Mouse (Mus musculus) limb, embryonic 10.5 days (tissue): ENCODE results near the gene Igf2bp2. TPM values are rescaled to one million over a fixed set of nuclear protein-coding genes. Genes with fewer than 3 reads are reported as not detected.

ENCODE experiments used
- DNase-seq: peaks from one replicate; pipeline ENCODE4 v3.0.0-alpha.2; 2017; ENCODE audit warnings: low spot score
- H3K27ac ChIP-seq: fragments of 300-500 bp; sonication (generic); 2 replicates; pipeline ENCODE4 v1.5.1; 2016; ENCODE audit warnings: mild to moderate bottlenecking
- H3K27me3 ChIP-seq: fragments of 300-500 bp; sonication (generic); 2 replicates; pipeline ENCODE4 v1.6.1; 2016; ENCODE audit warnings: low read depth, mild to moderate bottlenecking; ENCODE audit not compliant: poor library complexity, severe bottlenecking
- H3K36me3 ChIP-seq: fragments of 300-500 bp; sonication (generic); 2 replicates; pipeline ENCODE4 v1.6.1; 2016; ENCODE audit warnings: mild to moderate bottlenecking, moderate library complexity
- H3K4me1 ChIP-seq: fragments of 300-500 bp; sonication (generic); 2 replicates; pipeline ENCODE4 v1.6.1; 2016
- H3K4me3 ChIP-seq: fragments of 300-500 bp; sonication (generic); 2 replicates; pipeline ENCODE4 v1.5.1; 2016; ENCODE audit warnings: mild to moderate bottlenecking, moderate library complexity
- H3K9me3 ChIP-seq: fragments of 300-500 bp; sonication (generic); replicated peaks from 2 replicates; pipeline ENCODE4 v1.6.1; 2016; ENCODE audit warnings: mild to moderate bottlenecking
- WGBS: fragments of 180-500 bp; shearing (Covaris S2); methylation state at CpG from one replicate; pipeline ENCODE4 v1.1.7; 2016; 5-methylcytosine and 5-hydroxymethylcytosine counted together
- polyA plus RNA-seq: library from polyadenylated mRNA; unstranded; fragments of >200 nt; fragmentation: Nextera tagmentation; extraction: Ambion mirVana; gene quantifications from 2 replicates; pipeline ENCODE4 v1.2.1, GENCODE M21; 2016

Gene Igf2bp2
- polyA plus RNA-seq, 1 experiment from 2014 or later = 203 TPM

DNA sequence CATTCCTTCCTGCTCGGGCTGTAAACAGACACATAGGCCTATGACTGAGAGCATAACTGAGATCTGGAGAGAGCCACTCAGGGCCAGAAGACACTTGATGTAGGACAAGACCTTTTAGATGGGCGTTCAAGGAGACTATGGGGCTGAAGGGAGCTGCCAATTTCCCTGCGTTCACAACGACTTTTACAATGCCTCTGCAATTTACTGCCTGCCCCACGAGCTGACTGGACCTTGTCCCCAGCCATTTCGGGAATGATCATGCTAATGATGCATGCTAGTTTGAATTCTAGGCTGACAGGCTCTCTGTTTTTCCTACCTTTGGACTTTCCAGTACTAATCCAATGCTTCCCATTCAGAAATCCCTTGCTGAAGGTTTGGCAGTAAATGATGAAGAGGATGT, 22.2 kb downstream of the Igf2bp2 start:
- H3K27ac ChIP-seq = no peak overlapping the region
- peaks cover 41% of the 10 kb centered on the region for H3K36me3 ChIP-seq
- no peaks in the 10 kb centered on the region for H3K9me3 ChIP-seq
- no peak for DNase-seq
- H3K4me3 ChIP-seq = no peak overlapping the region
- H3K4me1 ChIP-seq = peaks cover 10% of the 10 kb centered on the region; the same call in 1 of the 2 replicates
- WGBS = 75% methylated on average over 6 of the region's 6 CpGs
- no peaks in the 10 kb centered on the region for H3K27me3 ChIP-seq

DNA sequence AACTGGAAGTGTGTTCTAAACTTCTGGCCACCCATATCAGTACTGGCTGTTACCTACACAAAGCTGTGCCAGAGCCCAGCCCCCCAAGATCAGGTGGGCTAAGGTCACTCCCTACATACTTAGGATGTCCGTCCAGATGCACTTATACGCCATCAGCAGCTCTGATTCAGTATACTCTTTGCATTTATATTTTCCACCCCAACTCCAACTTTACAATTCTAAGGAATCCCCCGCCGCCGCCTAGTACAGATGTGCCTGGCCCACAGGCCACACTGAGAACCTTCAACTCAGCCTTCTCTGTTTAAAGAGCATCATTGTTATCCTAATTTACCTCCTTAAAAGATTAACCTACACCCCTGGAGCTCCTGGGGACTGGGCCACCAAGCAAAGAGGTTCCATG, 23.3 kb downstream of the Igf2bp2 start:
- Histone ChIP-seq H3K9me3 (no peaks in the 10 kb centered on the region), H3K4me3 (no peak overlapping the region), H3K4me1 (peaks cover 10% of the 10 kb centered on the region; the same call in 1 of the 2 replicates), H3K27me3 (no peaks in the 10 kb centered on the region), H3K27ac (no peak overlapping the region), H3K36me3 (peaks cover 33% of the 10 kb centered on the region)
- DNase-seq = no peak
- WGBS = 93% methylated on average over 5 of the region's 5 CpGs

DNA sequence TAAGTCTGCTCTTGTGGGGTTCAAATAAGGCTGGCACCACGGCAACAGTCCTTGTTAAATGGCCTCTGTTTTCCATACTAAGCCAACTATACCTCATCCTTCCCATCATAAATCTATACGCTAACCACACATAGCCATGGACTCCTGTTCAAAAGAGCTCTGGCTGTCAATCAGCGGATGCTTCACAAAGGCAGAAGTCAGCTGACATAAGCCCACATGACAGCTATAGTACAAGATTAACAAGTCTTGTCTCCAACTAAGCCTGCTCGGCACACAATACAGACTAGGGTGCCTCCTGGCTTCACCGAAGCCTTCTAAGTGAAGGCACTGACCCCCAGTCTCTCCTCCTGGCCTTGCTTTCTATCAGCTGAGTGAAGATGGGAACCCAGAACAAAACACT, 26.9 kb downstream of the Igf2bp2 start:
- peaks cover 5% of the 10 kb centered on the region; the same call in 1 of the 2 replicates for H3K36me3 ChIP-seq
- DNase-seq = no peak
- 93% methylated on average over 5 of the region's 5 CpGs for WGBS
- H3K27ac ChIP-seq = no peak overlapping the region
- no peaks in the 10 kb centered on the region for H3K9me3 ChIP-seq
- H3K27me3 ChIP-seq = no peaks in the 10 kb centered on the region
- H3K4me1 ChIP-seq = peaks cover 13% of the 10 kb centered on the region
- no peak overlapping the region for H3K4me3 ChIP-seq

DNA sequence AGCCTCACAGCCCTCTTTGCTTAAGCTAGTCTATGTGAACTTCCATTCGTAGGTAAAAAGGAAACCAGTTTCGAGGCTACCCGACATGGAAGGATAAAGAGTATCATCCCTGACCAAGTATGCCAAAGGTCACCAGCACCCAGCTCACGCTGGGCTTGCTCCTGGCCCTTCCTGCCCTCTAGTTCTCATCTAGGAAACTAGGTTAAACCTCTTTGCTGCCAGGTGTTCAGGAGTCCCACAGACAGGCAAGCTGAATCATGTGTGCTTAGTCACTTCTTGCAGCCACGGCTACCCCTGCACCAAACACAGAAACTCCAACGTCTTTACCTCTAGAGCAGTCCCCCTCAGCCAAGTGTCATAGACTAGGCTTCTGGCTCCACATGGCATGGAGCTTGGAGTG, 31.8 kb downstream of the Igf2bp2 start:
- H3K27ac ChIP-seq = no peak overlapping the region
- no peak overlapping the region for H3K4me3 ChIP-seq
- no peak for DNase-seq
- H3K27me3 ChIP-seq = no peaks in the 10 kb centered on the region
- H3K36me3 ChIP-seq = peaks cover 21% of the 10 kb centered on the region
- H3K9me3 ChIP-seq = no peaks in the 10 kb centered on the region
- 86% methylated on average over 6 of the region's 6 CpGs for WGBS
- peaks cover 4% of the 10 kb centered on the region for H3K4me1 ChIP-seq

DNA sequence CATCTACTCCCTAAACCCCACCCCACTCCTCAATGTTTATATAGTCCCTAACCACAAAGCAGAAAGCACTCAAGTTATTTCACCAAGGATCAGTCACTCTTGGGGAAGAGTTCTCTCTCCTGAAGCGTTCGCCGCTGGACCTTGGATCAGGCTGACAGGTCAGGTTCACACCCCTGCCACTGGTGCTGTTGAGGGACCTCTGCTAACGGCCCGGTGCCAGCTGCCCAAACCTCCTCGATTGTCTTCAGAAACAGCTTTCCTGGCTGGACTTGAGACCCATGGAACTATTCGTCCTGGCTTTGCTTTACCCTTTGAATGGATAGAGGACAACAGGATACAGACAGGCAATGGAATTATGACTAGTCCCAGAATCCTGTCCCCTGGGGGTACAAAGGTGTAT, 33.6 kb downstream of the Igf2bp2 start:
- H3K4me1 ChIP-seq = peaks cover 10% of the 10 kb centered on the region
- H3K27ac ChIP-seq = no peak overlapping the region
- H3K27me3 ChIP-seq = no peaks in the 10 kb centered on the region
- H3K36me3 ChIP-seq = peaks cover 21% of the 10 kb centered on the region
- H3K4me3 ChIP-seq = no peak overlapping the region
- 89% methylated on average over 7 of the region's 7 CpGs for WGBS
- H3K9me3 ChIP-seq = no peaks in the 10 kb centered on the region
- no peak for DNase-seq

DNA sequence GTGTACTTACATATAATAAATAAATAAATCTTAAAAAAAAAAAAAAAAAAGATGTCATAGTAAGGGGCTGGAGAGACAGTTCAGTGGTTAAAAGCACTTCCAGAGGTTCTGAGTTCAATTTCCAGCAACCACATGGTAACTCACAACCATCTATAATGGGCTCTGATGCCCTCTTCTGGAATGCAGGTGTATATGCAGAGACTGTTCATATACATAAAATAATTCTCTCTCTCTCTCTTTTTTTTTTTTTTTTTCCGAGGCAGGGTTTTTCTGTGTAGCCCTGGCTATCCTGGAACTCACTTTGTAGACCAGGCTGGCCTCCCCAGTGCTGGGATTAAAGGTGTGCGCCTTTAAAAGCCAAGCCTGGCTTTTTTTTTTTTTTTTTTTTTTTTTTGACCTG, 34.5 kb downstream of the Igf2bp2 start:
- no peak overlapping the region for H3K4me3 ChIP-seq
- 87% methylated on average over 2 of the region's 2 CpGs for WGBS
- H3K27ac ChIP-seq = no peak overlapping the region
- no peak for DNase-seq
- H3K36me3 ChIP-seq = peaks cover 21% of the 10 kb centered on the region
- no peaks in the 10 kb centered on the region for H3K9me3 ChIP-seq
- peaks cover 15% of the 10 kb centered on the region for H3K4me1 ChIP-seq
- H3K27me3 ChIP-seq = no peaks in the 10 kb centered on the region

DNA sequence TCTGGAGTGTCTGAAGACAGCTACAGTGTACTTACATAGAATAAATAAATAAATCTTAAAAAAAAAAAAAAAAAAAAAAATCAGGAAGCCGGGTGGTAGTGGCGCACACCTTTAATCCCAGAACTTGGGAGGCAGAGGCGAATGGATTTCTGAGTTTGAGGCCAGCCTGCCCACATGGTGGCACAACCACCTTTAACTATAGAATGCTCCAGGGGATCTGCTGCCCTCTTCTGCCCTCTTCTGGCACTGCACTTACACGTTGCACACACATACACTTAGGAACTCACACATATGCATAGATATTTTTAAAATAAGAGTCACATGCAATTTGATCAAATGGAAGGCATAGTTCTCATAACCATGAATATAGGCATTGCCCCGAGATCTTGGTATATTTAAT, 35.3 kb downstream of the Igf2bp2 start:
- WGBS = 93% methylated on average over 5 of the region's 5 CpGs
- Histone ChIP-seq H3K4me1 (peaks cover 13% of the 10 kb centered on the region), H3K4me3 (no peak overlapping the region), H3K36me3 (peaks cover 21% of the 10 kb centered on the region), H3K27ac (no peak overlapping the region), H3K27me3 (no peaks in the 10 kb centered on the region), H3K9me3 (no peaks in the 10 kb centered on the region)
- DNase-seq = no peak

DNA sequence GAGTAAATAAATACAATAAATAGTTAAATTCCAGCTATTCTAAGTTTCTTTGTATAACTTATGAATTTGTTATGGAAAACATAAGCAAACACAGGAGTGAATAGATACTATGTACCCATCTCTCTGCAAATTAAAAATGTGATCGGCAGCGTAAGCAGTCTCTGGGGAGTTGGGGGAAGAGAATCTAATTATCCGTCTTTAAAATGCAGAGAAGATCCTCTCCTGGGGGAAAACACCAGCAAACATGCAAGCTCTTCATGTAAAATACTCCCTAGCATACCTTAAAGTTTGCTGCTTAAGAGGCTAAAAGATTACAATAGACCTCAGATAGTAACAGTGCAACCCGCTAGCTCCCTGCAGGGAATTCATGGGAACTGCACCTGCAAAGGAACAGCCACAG, 36.2 kb downstream of the Igf2bp2 start:
- Histone ChIP-seq H3K27me3 (no peaks in the 10 kb centered on the region), H3K36me3 (peaks cover 21% of the 10 kb centered on the region), H3K27ac (no peak overlapping the region), H3K4me3 (no peak overlapping the region), H3K4me1 (peaks cover 11% of the 10 kb centered on the region), H3K9me3 (no peaks in the 10 kb centered on the region)
- DNase-seq = no peak
- 97% methylated on average over 4 of the region's 4 CpGs for WGBS

DNA sequence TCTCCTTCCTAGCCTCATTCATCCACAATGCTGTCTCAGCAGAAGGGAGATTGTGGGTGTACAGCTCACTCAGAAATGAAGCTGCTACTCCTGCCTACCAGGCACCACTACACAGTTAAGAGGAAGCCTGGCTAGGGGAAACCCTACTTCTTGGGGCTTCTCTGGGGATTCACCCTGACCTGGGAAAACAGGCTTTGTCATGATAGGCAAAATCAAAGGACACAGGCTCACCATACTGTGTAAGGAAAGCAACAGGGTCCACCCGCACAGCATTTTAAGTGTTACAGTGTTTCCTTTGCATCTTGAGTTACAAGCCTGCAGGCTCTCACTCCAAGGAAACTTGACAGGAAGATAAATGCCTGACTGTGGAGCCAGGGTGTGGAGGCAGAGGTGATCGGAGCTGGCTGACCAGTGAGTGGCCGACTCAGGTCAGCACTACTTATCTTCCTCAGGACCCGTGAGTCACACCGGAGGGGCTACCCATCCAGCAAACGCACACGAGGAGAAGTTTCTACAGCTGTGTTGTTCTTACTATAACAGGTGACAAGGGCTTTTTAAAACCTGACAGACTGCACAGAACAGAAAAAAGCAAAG, 38.7 kb downstream of the Igf2bp2 start:
- H3K4me1 ChIP-seq = peaks cover 11% of the 10 kb centered on the region
- no peaks in the 10 kb centered on the region for H3K9me3 ChIP-seq
- no peaks in the 10 kb centered on the region for H3K27me3 ChIP-seq
- peaks cover 33% of the 10 kb centered on the region for H3K36me3 ChIP-seq
- 44% methylated on average over 7 of the region's 7 CpGs for WGBS
- no peak overlapping the region for H3K27ac ChIP-seq
- DNase-seq = no peak
- no peak overlapping the region for H3K4me3 ChIP-seq

DNA sequence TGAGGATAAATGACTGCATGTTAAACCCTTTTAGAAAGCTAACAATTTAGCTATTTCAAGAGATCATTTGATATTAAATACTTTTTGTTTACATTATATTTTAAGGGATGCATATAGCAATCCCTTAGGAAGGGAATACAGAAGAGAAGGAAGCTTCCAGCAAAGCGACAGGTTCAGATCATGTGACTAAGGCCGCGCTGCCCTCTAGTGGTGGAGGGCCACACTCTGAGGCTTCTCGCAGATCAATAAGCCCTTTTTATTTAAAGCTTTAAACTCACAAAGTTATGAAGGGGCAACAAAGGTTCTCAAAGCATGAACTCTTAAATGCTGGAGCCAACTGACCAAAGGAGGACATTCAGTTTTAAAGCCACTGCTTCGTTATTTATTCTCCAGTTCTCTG, 39.4 kb downstream of the Igf2bp2 start:
- Histone ChIP-seq H3K9me3 (no peaks in the 10 kb centered on the region), H3K27me3 (no peaks in the 10 kb centered on the region), H3K36me3 (peaks cover 36% of the 10 kb centered on the region), H3K4me1 (peaks cover 11% of the 10 kb centered on the region), H3K27ac (no peak overlapping the region), H3K4me3 (no peak overlapping the region)
- peak; percentile 68 for DNase-seq
- 33% methylated on average over 5 of the region's 5 CpGs for WGBS

DNA sequence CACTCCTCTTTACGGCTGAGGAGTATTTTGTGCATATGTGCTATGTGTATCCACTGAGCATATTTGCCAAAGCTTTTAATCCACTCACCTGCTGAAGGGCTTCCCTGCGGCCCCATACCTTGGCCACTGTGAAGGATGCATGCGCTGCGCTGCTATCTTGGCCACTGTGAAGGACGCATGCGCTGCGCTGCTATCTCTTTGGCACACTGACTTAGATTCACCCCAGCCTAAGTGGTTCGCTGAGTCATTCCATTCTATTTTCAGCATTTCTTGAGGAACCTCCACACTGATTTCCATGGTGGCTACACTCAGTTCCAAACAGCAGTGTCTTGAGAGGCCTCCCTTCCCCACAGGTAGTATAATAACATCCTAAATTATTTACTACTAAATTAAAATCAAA, 42.0 kb downstream of the Igf2bp2 start:
- Histone ChIP-seq H3K4me1 (peaks cover 21% of the 10 kb centered on the region), H3K36me3 (peaks cover 46% of the 10 kb centered on the region), H3K9me3 (no peaks in the 10 kb centered on the region), H3K27me3 (no peaks in the 10 kb centered on the region), H3K27ac (no peak overlapping the region), H3K4me3 (no peak overlapping the region)
- 98% methylated on average over 8 of the region's 8 CpGs for WGBS
- DNase-seq = no peak

DNA sequence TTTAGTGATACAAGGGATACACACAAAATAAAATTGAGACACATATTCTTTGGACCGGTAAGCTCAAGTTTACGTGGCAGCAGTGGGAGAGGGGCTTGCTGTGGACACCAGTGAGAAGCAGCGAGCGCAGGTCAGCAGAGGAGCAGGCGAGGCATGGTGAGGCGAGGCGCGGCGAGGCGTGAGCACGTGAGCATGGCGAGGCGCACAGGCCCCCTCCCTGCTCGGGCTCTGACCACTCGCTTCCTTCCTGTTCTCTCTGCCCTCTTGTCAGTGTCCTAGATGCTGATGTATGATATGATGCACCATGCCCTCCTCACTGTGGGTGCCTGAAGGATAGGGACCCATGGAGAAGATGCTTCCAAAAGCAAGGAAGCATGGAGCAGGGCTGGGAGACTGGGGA, 43.6 kb downstream of the Igf2bp2 start:
- peaks cover 51% of the 10 kb centered on the region for H3K36me3 ChIP-seq
- DNase-seq = no peak
- H3K27me3 ChIP-seq = no peaks in the 10 kb centered on the region
- H3K4me1 ChIP-seq = peaks cover 20% of the 10 kb centered on the region
- H3K27ac ChIP-seq = no peak overlapping the region
- whole genome bisulfite sequencing = 98% methylated on average over 15 of the region's 15 CpGs
- H3K9me3 ChIP-seq = no peaks in the 10 kb centered on the region
- no peak overlapping the region for H3K4me3 ChIP-seq

DNA sequence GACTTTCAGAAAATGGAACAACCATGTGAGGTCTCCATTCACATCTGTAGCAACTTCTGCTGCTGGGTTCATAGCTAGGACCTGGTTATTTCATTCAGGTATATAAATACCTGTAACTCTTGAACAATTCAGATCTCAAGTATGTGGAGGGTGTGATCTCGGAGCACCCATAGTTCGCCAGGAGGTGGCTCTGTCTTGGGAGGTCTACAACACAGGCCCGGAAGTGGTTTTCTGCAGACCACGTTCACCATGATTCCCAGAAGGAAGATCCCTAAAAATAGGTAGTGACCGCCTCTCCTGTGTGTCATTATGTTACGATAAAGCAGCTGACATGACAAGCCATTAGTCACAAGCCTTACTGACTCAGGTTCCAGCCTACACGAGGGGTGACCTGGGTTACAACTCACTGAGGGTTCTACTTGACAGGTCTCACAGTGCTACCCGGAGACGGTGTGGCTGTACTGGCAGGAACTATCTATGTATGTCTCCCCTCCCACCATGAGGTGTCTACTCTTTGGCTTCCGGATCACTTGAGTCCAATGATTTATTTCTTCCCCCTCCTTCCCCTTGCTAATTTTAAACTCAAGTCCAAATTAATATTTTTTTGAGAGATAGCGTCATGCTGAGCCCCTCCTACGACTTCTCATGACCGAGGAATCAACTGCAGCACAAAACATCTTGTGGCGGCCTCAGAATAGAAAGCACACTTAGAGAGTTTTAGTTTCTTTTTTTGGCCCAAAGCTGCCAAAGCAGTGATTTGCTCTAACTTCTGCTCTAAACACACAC, 44.2 kb downstream of the Igf2bp2 start:
- no peak overlapping the region for H3K4me3 ChIP-seq
- no peak overlapping the region for H3K27ac ChIP-seq
- DNase-seq = no peak
- peaks cover 14% of the 10 kb centered on the region for H3K4me1 ChIP-seq
- no peaks in the 10 kb centered on the region for H3K27me3 ChIP-seq
- H3K36me3 ChIP-seq = peaks cover 53% of the 10 kb centered on the region
- no peaks in the 10 kb centered on the region for H3K9me3 ChIP-seq
- 92% methylated on average over 14 of the region's 14 CpGs for WGBS
